Comparison of ENCODE assay signal across 22 mouse cellular contexts in the genomic region with DNA sequence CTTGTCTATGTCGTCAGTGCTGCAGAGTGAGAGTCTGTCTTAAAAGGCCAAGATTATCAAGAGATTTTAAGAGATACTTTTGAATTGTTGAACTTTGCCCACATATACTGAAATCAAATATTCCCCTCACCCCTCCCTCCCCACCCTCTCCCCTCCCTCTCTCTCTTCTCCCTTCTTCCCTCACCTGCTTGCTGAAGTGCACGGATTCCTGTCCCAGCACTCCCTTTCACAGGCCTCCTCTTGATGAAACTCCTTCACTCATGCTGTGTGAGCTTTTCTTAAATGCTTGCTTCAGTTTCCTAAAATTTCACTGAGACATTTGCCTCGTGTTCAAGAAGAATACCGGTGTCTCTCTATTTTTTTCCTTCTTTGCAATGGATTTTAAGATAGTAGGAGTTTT. TPM values are rescaled to one million over a fixed set of nuclear protein-coding genes. Genes with fewer than 3 reads are reported as not detected.
DNase-seq lines count a peak whose midpoint lies in the region; ATAC-seq and TF ChIP-seq lines count a peak whose summit lies in the region.
"Had no signal": no experiment of that assay in that cellular context is flagged by ENCODE, and none has a peak within 500 bp of the region (broad histone marks: within the 10 kb centered on the region; RNA-seq: fewer than 3 reads in every experiment).

No protein-coding gene starts in this region.

- H3K4me3 ChIP-seq in lung, embryonic 14.5 days (ENCODE audit: low read depth, low read length) = no peak overlapping the region
- no peak overlapping the region for H3K4me3 ChIP-seq in lung, embryonic 15.5 days
- H3K4me3 ChIP-seq in lung, postnatal 0 days (ENCODE audit: low read depth, low read length) = no peak overlapping the region
- no peak overlapping the region for H3K4me3 ChIP-seq in lung, embryonic 16.5 days (ENCODE audit: low read length)

- no peak overlapping the region for H3K4me2 ChIP-seq in lung, embryonic 14.5 days
- H3K4me2 ChIP-seq in lung, embryonic 15.5 days = no peak overlapping the region
- H3K4me2 ChIP-seq in lung, postnatal 0 days (replicated peaks; ENCODE audit: low read depth, low read length) = no peak overlapping the region
- no peak overlapping the region for H3K4me2 ChIP-seq in lung, embryonic 16.5 days (ENCODE audit: low read depth, low read length)

- no peak overlapping the region for H3K9ac ChIP-seq in lung, embryonic 14.5 days
- H3K9ac ChIP-seq in lung, embryonic 15.5 days = no peak overlapping the region
- no peak overlapping the region for H3K9ac ChIP-seq in lung, postnatal 0 days (replicated peaks; ENCODE audit: low read depth)
- no peak overlapping the region for H3K9ac ChIP-seq in lung, embryonic 16.5 days (ENCODE audit: low read length)

- H3K36me3 ChIP-seq in lung, embryonic 14.5 days (ENCODE audit: insufficient read depth) = no peaks in the 10 kb centered on the region
- H3K36me3 ChIP-seq in lung, embryonic 15.5 days = no peaks in the 10 kb centered on the region
- no peaks in the 10 kb centered on the region for H3K36me3 ChIP-seq in lung, postnatal 0 days (ENCODE audit: insufficient read depth, low read length)
- no peaks in the 10 kb centered on the region for H3K36me3 ChIP-seq in lung, embryonic 16.5 days (ENCODE audit: control insufficient read depth, insufficient read depth, low read length)
- H3K36me3 ChIP-seq: G1E had no signal

- peak overlapping the region; percentile 58; the same call in 1 of the 2 replicates for H3K27ac ChIP-seq in lung, embryonic 14.5 days (ENCODE audit: low read depth)
- 0 out of 2 replicates have a peak overlapping the region, but pooled peaks have one; percentile 37 for H3K27ac ChIP-seq in lung, embryonic 15.5 days
- no peak overlapping the region for H3K27ac ChIP-seq in lung, postnatal 0 days (ENCODE audit: low read length)
- H3K27ac ChIP-seq in lung, embryonic 16.5 days (ENCODE audit: low read length) = no peak overlapping the region

- no peaks in the 10 kb centered on the region for H3K27me3 ChIP-seq in lung, embryonic 14.5 days (ENCODE audit: insufficient read depth, low read length)
- no peaks in the 10 kb centered on the region for H3K27me3 ChIP-seq in lung, embryonic 15.5 days
- no peaks in the 10 kb centered on the region for H3K27me3 ChIP-seq in lung, postnatal 0 days (replicated peaks; ENCODE audit: insufficient read depth, low read length)
- H3K27me3 ChIP-seq in lung, embryonic 16.5 days (ENCODE audit: control insufficient read depth, insufficient read depth, low read depth, low read length) = no peaks in the 10 kb centered on the region
- H3K27me3 ChIP-seq: CH12.LX had no signal

- no peak for DNase-seq in lung, embryonic 14.5 days
- DNase-seq in lung, postnatal 25 days (ENCODE audit: low spot score) = no peak
- no peak for DNase-seq in lung, postnatal 0 days (ENCODE audit: low spot score)
- DNase-seq in lung, postnatal 14 days = no peak
- DNase-seq: adrenal gland, adult 2 months; adrenal gland, adult 8-10 months; adrenal gland, postnatal 10 days; adrenal gland, postnatal 14 days; adrenal gland, postnatal 25 days; adrenal gland, postnatal 36 days; B cell, adult 2 months; cerebellum, adult 11 months; cerebellum, adult 11-12 months; cerebellum, adult 18-20 months had no signal

- TF ChIP-seq EP300 in lung, postnatal 0 days (IDR thresholded peaks at IDR 0.05) = no peak

- ATAC-seq in lung, embryonic 14.5 days (ENCODE audit: insufficient read depth) = peak; percentile 12; the same call in 1 of the 2 replicates
- ATAC-seq in lung, embryonic 15.5 days (ENCODE audit: borderline replicate concordance, extremely low read depth, low FRiP score, low TSS enrichment) = peak; percentile 59; the same call in 1 of the 2 replicates
- no peak for ATAC-seq in lung, postnatal 0 days
- peak; percentile 66 for ATAC-seq in lung, embryonic 16.5 days (ENCODE audit: low read depth)
- ATAC-seq: activated CD4-positive, CD25-positive, alpha-beta regulatory T cell, adult 4 months; CD4-positive, CD25-positive, alpha-beta regulatory T cell, adult 4 months; Patski had no signal

- H3K9me3 ChIP-seq in lung, embryonic 14.5 days (ENCODE audit: low read depth, low read length) = no peaks in the 10 kb centered on the region
- H3K9me3 ChIP-seq in lung, embryonic 15.5 days = no peaks in the 10 kb centered on the region
- no peaks in the 10 kb centered on the region for H3K9me3 ChIP-seq in lung, postnatal 0 days (ENCODE audit: low read length)
- no peaks in the 10 kb centered on the region; the same call in 1 of the 2 replicates for H3K9me3 ChIP-seq in lung, embryonic 16.5 days (ENCODE audit: control insufficient read depth, low read length)

- no peaks in the 10 kb centered on the region for H3K4me1 ChIP-seq in lung, embryonic 14.5 days (ENCODE audit: insufficient read depth)
- peaks cover 10% of the 10 kb centered on the region for H3K4me1 ChIP-seq in lung, embryonic 15.5 days
- H3K4me1 ChIP-seq in lung, postnatal 0 days (ENCODE audit: insufficient read depth, low read depth, low read length) = no peaks in the 10 kb centered on the region
- H3K4me1 ChIP-seq in lung, embryonic 16.5 days (replicated peaks; ENCODE audit: control insufficient read depth, insufficient read depth, low read length) = peaks cover 9% of the 10 kb centered on the region

- 25% methylated on average over 4 of the region's 4 CpGs for WGBS in lung, embryonic 14.5 days
- WGBS in lung, embryonic 15.5 days = 26% methylated on average over 4 of the region's 4 CpGs
- WGBS in lung, postnatal 0 days = 23% methylated on average over 4 of the region's 4 CpGs
- WGBS in lung, embryonic 16.5 days = 32% methylated on average over 4 of the region's 4 CpGs

- no peak for TF ChIP-seq CTCF in lung, embryonic 14.5 days (IDR thresholded peaks at IDR 0.05; ENCODE audit: low read depth)
- no peak for TF ChIP-seq CTCF in lung, postnatal 0 days (IDR thresholded peaks at IDR 0.05)

RNA-seq across cellular contexts. Expression of a gene that starts 34.7 kb away (rescaled TPM):
- not detected in 2 replicates for polyA plus RNA-seq in lung, embryonic 14.5 days (2014; fragmentation: Nextera tagmentation; extraction: Ambion mirVana)
- polyA plus RNA-seq in lung, embryonic 15.5 days (2015; fragmentation: Nextera tagmentation; extraction: Ambion mirVana) = 0.12 and 0.15 TPM in 2 replicates
- 0.15 TPM in 1 of 2 replicates, not detected in the other for polyA plus RNA-seq in lung, postnatal 0 days (2015; fragmentation: Nextera tagmentation; extraction: Ambion mirVana)
- 0.28 and 0.49 TPM in 2 replicates for polyA plus RNA-seq in lung, embryonic 16.5 days (2015; fragmentation: Nextera tagmentation; extraction: Ambion mirVana)
- polyA plus RNA-seq: adrenal gland, adult 2 months; C2C12; CD4-positive, CD25-positive, alpha-beta regulatory T cell, adult 4 months; G1E; Patski had no signal

Comparison
In these comparisons a context has a peak if more than half of its experiments do, and no peak if none do; other contexts are left out.
1. H3K27ac ChIP-seq: peak in lung, embryonic 14.5 days (single experiment) and lung, embryonic 15.5 days (single experiment); none in lung, postnatal 0 days (single experiment) and lung, embryonic 16.5 days (single experiment).